Mouse (Mus musculus) hindbrain, embryonic 15.5 days (tissue): Measurements from ENCODE around the gene Wnt1. TPM values are rescaled to one million over a fixed set of nuclear protein-coding genes. Genes with fewer than 3 reads are reported as not detected.

Experiments
- ATAC-seq: fragments of 200-750 bp; cut with Nextera tagmentation; 2 replicates; pipeline ENCODE4 v1.8.0; 2017; ENCODE audit warnings: low read depth, moderate number of reproducible peaks, moderate TSS enrichment; ENCODE audit not compliant: low FRiP score
- H3K27ac ChIP-seq: fragments of 300-500 bp; sonication (generic); replicated peaks from 2 replicates; pipeline ENCODE4 v1.5.1; 2015; ENCODE audit warnings: mild to moderate bottlenecking, inconsistent platforms
- H3K27me3 ChIP-seq: fragments of 300-500 bp; sonication (generic); 2 replicates; pipeline ENCODE4 v1.6.1; 2015; ENCODE audit warnings: control low read depth, inconsistent platforms
- H3K36me3 ChIP-seq: fragments of 300-500 bp; sonication (generic); 2 replicates; pipeline ENCODE4 v1.6.1; 2015; ENCODE audit warnings: control low read depth, inconsistent platforms
- H3K4me1 ChIP-seq: fragments of 300-500 bp; sonication (generic); replicated peaks from 2 replicates; pipeline ENCODE4 v1.6.1; 2015; ENCODE audit warnings: control low read depth, inconsistent platforms
- H3K4me2 ChIP-seq: fragments of 300-500 bp; sonication (generic); 2 replicates; pipeline ENCODE4 v1.6.1; 2015; ENCODE audit warnings: moderate library complexity, mild to moderate bottlenecking, inconsistent platforms
- H3K4me3 ChIP-seq: fragments of 300-500 bp; sonication (generic); 2 replicates; pipeline ENCODE4 v1.5.1; 2015; ENCODE audit warnings: mild to moderate bottlenecking, inconsistent platforms
- H3K9ac ChIP-seq: fragments of 300-500 bp; sonication (generic); 2 replicates; pipeline ENCODE4 v1.6.1; 2015; ENCODE audit warnings: inconsistent platforms
- H3K9me3 ChIP-seq: fragments of 300-500 bp; sonication (generic); 2 replicates; pipeline ENCODE4 v1.6.1; 2016; ENCODE audit warnings: control low read depth, inconsistent platforms
- WGBS: fragments of 180-500 bp; shearing (Covaris S2); methylation state at CpG from one replicate; pipeline ENCODE4 v1.1.7; 2015; 5-methylcytosine and 5-hydroxymethylcytosine counted together
- polyA plus RNA-seq: library from polyadenylated mRNA; unstranded; fragments of >200 nt; fragmentation: Nextera tagmentation; extraction: Ambion mirVana; gene quantifications from 2 replicates; pipeline ENCODE4 v1.2.1, GENCODE M21; 2015

Gene Wnt1
- polyA plus RNA-seq, 1 experiment from 2014 or later = 2.5 TPM

GRCm38 (mm10) chr15:98796803-98797595 lies 7.3 kb downstream of the Wnt1 start:
- no peak overlapping the region for H3K4me2 ChIP-seq
- H3K9me3 ChIP-seq = no peaks in the 10 kb centered on the region
- H3K9ac ChIP-seq = no peak overlapping the region
- H3K4me1 ChIP-seq = peaks cover 26% of the 10 kb centered on the region
- 0 out of 2 replicates have a peak, but pooled peaks have one; percentile 28 for ATAC-seq
- no peak overlapping the region for H3K4me3 ChIP-seq
- H3K36me3 ChIP-seq = no peaks in the 10 kb centered on the region
- peaks cover 94% of the 10 kb centered on the region for H3K27me3 ChIP-seq
- WGBS = 6% methylated on average over 12 of the region's 13 CpGs
- no peak overlapping the region for H3K27ac ChIP-seq

DNA sequence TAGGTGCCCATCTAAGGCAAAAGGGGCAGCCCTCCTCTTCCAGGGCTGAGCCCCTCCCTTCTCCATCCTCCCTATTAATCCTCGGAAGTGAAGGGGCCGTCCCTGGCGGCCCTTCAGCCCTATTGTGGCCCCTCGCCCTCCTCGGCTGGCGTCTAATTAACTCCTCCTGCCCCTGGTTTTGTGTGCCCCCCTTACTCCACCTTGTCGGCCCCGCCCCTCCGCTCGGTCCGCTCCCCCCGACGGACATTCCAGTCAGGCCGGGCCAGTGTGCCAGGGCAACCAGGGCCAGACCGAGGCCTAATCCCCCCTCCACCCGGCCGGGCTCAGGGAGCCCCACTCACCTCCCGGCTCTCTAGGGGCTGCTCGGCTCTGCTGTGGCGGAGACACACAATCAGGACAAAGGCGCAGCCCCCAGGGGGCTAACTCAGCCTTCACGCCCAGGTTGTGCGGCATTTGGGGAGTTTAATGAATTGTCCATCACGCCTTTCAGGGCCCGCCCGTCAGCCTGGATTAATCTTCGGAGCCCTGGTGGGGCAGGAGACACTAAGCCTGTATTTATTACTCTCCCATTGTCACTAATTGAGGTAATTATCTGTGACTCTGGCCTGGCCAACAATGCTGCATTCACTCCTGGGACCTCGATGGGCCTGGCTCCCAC lies 8.3 kb downstream of the Wnt1 start:
- Histone ChIP-seq H3K27me3 (peaks cover 94% of the 10 kb centered on the region), H3K27ac (no peak overlapping the region), H3K4me3 (no peak overlapping the region), H3K9ac (no peak overlapping the region), H3K36me3 (no peaks in the 10 kb centered on the region), H3K4me1 (peaks cover 18% of the 10 kb centered on the region), H3K9me3 (no peaks in the 10 kb centered on the region), H3K4me2 (0 out of 2 replicates have a peak overlapping the region, but pooled peaks have one; percentile 24)
- peak; percentile 87 for ATAC-seq
- 1% methylated on average over 28 of the region's 28 CpGs for WGBS

GRCm38 (mm10) chr15:98798903-98799302 lies 9.2 kb downstream of the Wnt1 start:
- Histone ChIP-seq H3K27ac (no peak overlapping the region), H3K9ac (no peak overlapping the region), H3K36me3 (no peaks in the 10 kb centered on the region), H3K4me2 (no peak overlapping the region), H3K27me3 (peaks cover 94% of the 10 kb centered on the region), H3K4me3 (no peak overlapping the region), H3K4me1 (peaks cover 17% of the 10 kb centered on the region), H3K9me3 (no peaks in the 10 kb centered on the region)
- no peak for ATAC-seq
- WGBS = 46% methylated on average over 3 of the region's 3 CpGs

DNA sequence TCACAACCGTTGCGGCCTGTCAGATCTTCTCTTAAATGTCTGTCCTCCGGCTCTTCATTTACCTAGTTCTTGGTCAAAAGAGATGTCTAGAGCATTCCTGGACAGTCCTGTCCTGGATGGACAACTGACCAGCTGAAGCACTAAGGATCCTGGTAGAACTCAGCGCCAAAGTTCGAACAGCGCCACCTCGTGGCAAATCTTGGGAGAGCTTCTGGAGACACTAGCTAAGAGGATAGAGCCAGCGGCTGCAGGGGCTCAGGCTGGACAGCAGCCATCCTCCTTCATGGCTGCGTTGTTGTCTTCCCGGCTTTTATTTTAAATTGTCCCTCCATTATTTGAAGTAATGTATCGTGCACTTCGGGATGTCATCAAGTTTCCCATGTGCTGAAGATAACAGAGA lies 9.7 kb downstream of the Wnt1 start:
- no peak for ATAC-seq
- peaks cover 21% of the 10 kb centered on the region for H3K4me1 ChIP-seq
- no peak overlapping the region for H3K9ac ChIP-seq
- H3K9me3 ChIP-seq = no peaks in the 10 kb centered on the region
- H3K4me3 ChIP-seq = no peak overlapping the region
- H3K27ac ChIP-seq = no peak overlapping the region
- H3K27me3 ChIP-seq = peaks cover 93% of the 10 kb centered on the region
- H3K36me3 ChIP-seq = no peaks in the 10 kb centered on the region
- H3K4me2 ChIP-seq = no peak overlapping the region
- 8% methylated on average over 12 of the region's 12 CpGs for WGBS

- Histone ChIP-seq H3K4me3 (no peak overlapping the region), H3K36me3 (no peaks in the 10 kb centered on the region), H3K27me3 (peaks cover 85% of the 10 kb centered on the region), H3K4me2 (no peak overlapping the region), H3K9ac (no peak overlapping the region), H3K9me3 (no peaks in the 10 kb centered on the region), H3K27ac (no peak overlapping the region), H3K4me1 (peaks cover 44% of the 10 kb centered on the region)
- 9% methylated on average over 8 of the region's 8 CpGs for WGBS
- ATAC-seq = no peak
Measured at GRCm38 (mm10) chr15:98802926-98803325, 13.3 kb downstream of the Wnt1 start.

DNA sequence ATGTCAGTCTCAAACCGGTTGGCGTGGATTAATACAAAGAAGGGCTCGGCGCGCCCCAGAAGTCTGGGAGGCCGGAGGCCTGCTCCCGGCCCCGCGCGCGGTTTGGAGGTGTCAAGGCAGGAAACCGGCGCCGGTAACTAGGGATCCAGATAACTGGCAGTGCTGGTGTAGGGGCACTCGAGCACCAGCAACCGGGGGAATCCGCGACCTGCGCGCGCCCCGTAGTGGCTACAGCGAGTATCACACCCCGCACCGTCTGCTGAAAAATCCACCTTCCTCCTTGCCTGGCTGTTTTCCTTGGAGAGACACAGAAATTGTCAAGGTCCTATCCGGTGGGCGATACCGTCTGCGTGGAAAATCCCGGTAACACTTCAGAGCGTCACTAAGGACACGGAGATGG lies 14.4 kb downstream of the Wnt1 start:
- peaks cover 50% of the 10 kb centered on the region for H3K4me1 ChIP-seq
- H3K27ac ChIP-seq = no peak overlapping the region
- H3K4me2 ChIP-seq = peak overlapping the region; percentile 52
- peak overlapping the region; percentile 23 for H3K4me3 ChIP-seq
- H3K36me3 ChIP-seq = no peaks in the 10 kb centered on the region
- H3K9ac ChIP-seq = no peak overlapping the region
- no peaks in the 10 kb centered on the region for H3K9me3 ChIP-seq
- peaks cover 86% of the 10 kb centered on the region for H3K27me3 ChIP-seq
- ATAC-seq = no peak
- WGBS = under 1% methylated on average over 32 of the region's 32 CpGs

- no peak for ATAC-seq
Measured at GRCm38 (mm10) chr15:98805324-98806040, 15.8 kb downstream of the Wnt1 start.

DNA sequence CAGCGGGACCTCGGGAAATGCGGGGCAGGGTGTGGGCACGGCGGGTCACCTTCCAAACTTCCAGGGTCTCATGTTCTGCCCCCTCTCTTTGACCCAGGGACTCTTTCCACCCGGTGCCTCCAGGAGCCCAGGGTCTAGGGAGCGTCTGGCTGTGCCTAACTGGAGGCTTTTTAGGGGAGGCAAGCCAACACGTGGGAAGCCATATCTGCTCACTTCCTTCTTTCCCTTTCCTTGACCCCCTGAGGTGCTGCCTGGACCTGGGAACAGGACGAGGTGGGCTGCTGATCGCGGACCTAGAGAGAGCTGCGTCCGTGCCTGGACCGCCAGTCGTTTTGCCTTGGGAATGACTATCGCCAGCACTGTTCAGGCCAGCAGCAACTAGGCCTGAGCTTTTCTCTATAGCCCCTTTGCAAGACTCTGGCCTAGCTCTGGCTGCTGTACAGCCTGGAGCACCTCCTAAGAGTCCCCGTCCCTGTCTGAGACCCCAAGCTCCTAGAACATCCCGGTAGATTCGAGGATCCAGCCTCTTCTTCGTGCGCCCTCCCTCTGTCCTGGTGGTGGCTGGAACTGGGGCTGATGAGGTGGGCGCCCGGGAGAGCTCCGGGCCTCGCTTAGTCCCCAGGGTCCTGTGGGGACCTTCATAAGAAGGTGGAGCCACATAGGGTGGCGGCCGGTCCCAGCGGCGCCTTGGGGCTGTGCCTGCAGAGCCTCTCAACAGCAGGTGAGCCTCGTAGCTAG lies 16.6 kb downstream of the Wnt1 start:
- H3K27ac ChIP-seq = no peak overlapping the region
- no peaks in the 10 kb centered on the region for H3K36me3 ChIP-seq

More at GRCm38 (mm10) chr15:98805324-98806040, 15.8 kb downstream of the Wnt1 start:
- no peaks in the 10 kb centered on the region for H3K9me3 ChIP-seq
- peaks cover 51% of the 10 kb centered on the region for H3K4me1 ChIP-seq
- no peaks in the 10 kb centered on the region for H3K36me3 ChIP-seq
- under 1% methylated on average over 64 of the region's 64 CpGs for WGBS
- H3K9ac ChIP-seq = peak overlapping the region; percentile 42
- H3K4me2 ChIP-seq = peak overlapping the region; percentile 72
- no peak overlapping the region for H3K27ac ChIP-seq
- peaks cover 86% of the 10 kb centered on the region for H3K27me3 ChIP-seq
- peak overlapping the region; percentile 43 for H3K4me3 ChIP-seq

DNA sequence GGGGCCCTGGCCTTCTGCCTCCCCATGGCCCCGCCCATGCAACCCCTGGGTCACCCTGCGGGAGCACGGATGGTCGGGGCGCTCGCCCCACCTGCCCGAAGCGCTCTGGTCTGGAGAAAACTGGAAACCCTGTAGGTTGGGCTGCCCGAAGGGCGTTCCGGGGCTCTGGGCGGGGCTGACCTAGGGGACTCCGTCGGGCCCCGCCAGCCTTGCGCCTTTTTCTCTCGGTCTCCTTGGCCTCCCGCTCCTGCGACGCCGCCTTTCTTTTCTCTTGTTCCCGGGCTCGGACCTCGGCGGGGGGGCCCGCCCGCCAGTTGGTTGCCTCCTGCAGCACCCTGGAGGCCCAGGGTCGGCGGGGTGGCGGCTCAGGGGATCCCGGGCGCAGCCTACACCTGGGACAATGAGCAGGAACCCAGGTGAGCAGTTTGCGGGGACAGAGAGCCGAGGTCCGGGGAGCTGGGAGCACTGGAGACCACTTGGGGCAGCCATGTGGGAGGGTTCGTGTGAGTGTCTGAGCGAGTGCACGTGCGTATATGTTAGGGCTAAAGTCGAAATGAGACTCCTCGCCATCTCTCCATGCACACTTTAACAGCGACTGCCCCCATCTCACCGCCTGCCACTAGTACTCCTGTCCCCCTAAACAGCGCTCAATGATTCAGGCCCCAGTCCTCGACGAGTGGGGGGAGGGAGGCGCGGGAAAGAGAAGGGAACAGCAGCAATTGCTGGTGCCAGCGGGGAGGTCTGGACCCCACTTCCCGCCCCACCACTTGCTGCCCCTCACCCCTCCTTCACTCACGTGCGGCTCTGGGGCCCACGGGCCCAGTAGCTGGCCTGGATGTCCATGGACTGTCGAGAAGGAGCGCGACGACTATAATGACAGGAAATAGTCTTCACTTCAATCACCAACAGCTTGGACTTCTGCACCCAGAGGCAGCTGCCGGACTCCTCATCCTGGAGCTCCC lies 17.4 kb downstream of the Wnt1 start:
- peak overlapping the region; percentile 65 for H3K4me2 ChIP-seq
- 2% methylated on average over 44 of the region's 58 CpGs for WGBS
- H3K9ac ChIP-seq = 0 out of 2 replicates have a peak overlapping the region, but pooled peaks have one; percentile 11
- peaks cover 51% of the 10 kb centered on the region for H3K4me1 ChIP-seq
- H3K27ac ChIP-seq = no peak overlapping the region
- peaks cover 74% of the 10 kb centered on the region for H3K27me3 ChIP-seq
- H3K36me3 ChIP-seq = no peaks in the 10 kb centered on the region
- H3K9me3 ChIP-seq = no peaks in the 10 kb centered on the region
- ATAC-seq = no peak
- peak overlapping the region; percentile 43 for H3K4me3 ChIP-seq

More for the DNA sequence above, 16.6 kb downstream of the Wnt1 start:
- 5% methylated on average over 30 of the region's 30 CpGs for WGBS
- H3K4me2 ChIP-seq = peak overlapping the region; percentile 72
- H3K9ac ChIP-seq = no peak overlapping the region
- H3K4me1 ChIP-seq = peaks cover 51% of the 10 kb centered on the region
- H3K9me3 ChIP-seq = no peaks in the 10 kb centered on the region
- H3K4me3 ChIP-seq = peak overlapping the region; percentile 43
- peaks cover 83% of the 10 kb centered on the region for H3K27me3 ChIP-seq
- ATAC-seq = no peak

- Histone ChIP-seq H3K9ac (peak overlapping the region; percentile 10; the same call in 1 of the 2 replicates), H3K4me1 (peaks cover 51% of the 10 kb centered on the region), H3K4me2 (peak overlapping the region; percentile 65), H3K27me3 (peaks cover 64% of the 10 kb centered on the region), H3K27ac (no peak overlapping the region), H3K4me3 (peak overlapping the region; percentile 43), H3K36me3 (peaks cover 8% of the 10 kb centered on the region), H3K9me3 (no peaks in the 10 kb centered on the region)
- WGBS = 1% methylated on average over 34 of the region's 34 CpGs
- ATAC-seq = peak; percentile 29
Measured at GRCm38 (mm10) chr15:98807895-98808650, 18.4 kb downstream of the Wnt1 start.
